Mouse (Mus musculus) kidney, postnatal 10 days (tissue): ENCODE data around the gene Ffar3.
"Not testable (repeated sequence)": the region's sequence is repeated elsewhere in the genome, so short reads cannot be mapped to it uniquely, and the experiment has no call there.

ENCODE experiments used
- DNase-seq: peaks from one replicate; pipeline ENCODE4 v3.0.0; 2021; ENCODE audit warnings: mixed read lengths

The Ffar3 gene

GRCm38 (mm10) chr7:30842092-30842491 lies 13.9 kb downstream of the Ffar3 start:
- no peak for DNase-seq

- no peak for DNase-seq
Measured at GRCm38 (mm10) chr7:30841379-30841778, 14.6 kb downstream of the Ffar3 start.

DNA sequence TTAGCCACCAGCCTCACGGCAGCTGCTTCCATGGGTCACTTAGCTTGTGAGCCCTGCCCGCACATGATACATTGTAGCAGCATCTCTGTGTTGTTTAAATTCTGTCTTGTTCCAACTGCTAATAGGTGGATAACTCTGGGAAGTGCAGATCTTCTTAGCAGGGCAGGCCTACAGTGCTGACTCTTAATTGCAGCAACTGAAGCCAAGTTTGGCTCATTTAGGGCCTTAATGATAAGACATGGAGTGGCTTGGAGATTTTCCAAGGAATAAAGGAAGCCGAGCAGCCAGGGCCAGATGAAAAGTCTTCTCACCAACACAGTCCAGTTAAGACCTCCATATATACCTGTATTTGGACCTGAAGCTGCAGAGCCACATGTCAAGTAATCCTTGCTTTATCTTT lies 15.7 kb downstream of the Ffar3 start:
- DNase-seq, result no peak

DNA sequence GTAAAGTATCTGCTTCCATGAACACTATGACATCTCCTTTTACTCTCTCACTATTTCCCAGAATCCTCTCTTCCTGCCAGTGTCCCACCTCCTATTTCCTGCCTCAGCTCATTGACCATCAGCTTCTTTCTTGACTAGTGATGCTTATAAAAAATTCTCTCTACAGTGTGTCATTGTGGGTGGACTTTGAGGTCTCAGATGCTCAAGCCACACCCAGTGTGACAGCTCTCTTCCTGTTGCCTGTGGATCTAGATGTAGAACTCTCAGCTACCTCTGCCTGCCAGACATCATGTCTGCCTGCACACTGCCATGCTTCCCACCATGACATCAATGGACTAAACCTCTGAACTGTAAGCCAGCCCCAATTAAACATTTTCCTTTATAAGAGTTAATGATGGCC lies 18.7 kb downstream of the Ffar3 start:
- DNase-seq, result no peak

GRCm38 (mm10) chr7:30832684-30833083 lies 23.3 kb downstream of the Ffar3 start:
- not testable (repeated sequence) for DNase-seq

DNA sequence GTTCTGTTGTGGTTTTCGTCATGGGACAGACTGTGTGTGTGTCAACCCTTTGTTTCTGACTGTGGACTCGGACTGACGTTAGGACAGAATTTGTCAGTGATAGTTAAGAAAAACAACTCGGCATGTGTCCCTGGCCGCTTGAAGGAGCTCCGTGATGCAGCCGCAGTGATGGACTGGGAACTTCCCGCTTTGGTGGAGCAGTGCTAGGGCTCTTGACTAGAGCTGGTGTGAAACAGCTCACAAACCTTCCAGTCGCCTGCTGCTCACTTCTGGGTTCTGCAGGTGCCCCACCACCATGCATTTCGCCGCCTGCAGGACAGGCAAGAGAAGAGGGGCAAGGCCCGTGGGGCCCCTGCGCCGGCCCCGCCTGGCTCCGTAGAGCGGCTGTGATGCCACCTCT lies 23.7 kb downstream of the Ffar3 start:
- no peak for DNase-seq

DNA sequence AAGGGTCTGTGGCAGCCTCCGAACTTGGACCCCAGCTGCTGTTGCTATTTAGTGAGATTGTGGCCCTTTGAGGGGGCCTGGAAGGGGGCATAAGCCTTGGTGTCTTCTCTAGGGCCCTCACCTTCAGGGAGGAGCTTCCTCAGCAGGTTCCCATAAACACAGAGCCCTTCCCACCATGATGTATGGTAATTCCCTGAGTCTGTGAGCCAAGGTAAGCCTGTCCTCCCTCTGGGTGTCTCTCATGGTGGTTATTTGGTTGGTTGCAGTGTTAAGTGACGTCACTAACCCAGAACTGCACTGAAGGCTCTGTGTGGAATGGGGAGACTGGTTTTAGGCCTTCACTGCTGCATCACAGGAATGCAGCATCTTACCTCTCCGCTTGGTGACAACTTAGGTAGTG lies 26.6 kb downstream of the Ffar3 start:
- DNase-seq, result no peak

GRCm38 (mm10) chr7:30828871-30829270 lies 27.1 kb downstream of the Ffar3 start:
- DNase-seq, result not testable (repeated sequence)

GRCm38 (mm10) chr7:30826660-30827059 lies 29.3 kb downstream of the Ffar3 start:
- DNase-seq, result no peak

DNA sequence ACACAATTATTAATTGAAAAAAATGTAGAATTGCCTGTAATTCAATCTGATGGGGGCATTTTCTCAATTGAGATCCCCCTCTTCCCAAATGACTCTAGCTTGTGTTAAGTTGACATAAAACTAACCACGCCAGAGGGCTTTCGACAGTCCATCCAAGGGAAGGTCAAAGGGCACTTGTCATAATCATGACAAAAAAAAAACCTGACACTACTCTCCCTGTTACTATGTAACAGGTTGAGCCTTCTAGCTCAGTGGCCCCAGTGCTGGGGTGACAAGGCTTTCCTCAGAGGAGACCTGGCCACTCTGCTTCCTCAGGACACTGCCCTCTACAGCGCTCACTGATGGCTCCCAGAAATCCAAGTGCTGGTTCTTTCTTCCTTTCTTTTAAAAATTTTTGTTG lies 31.7 kb downstream of the Ffar3 start:
- no peak for DNase-seq

- no peak for DNase-seq
Measured at GRCm38 (mm10) chr7:30823675-30824074, 32.3 kb downstream of the Ffar3 start, which contains the start of gene Ffar2. Gene Ffar2 (minus strand): TSS chr7:30823775.

DNA sequence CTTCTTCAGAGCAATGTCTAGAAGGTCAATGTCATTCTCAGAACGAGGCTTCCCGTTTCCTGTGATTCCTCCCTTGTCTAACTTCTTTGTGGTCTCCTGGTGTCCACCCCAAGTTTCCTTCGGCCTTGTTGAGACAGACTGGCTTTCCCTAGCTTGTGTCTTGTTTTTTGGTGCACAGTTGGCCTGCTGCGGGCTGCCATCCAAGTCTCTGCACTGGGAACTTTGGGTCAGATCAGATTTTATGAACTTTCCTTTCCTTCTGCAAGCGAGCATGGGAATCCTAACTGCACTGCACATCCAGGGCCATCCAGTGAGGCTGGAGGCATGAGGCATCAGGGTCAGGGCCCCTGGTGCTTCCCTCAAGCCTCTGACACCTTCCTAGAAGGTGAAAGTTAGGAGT lies 34.4 kb downstream of the Ffar3 start:
- peak; percentile 55 for DNase-seq

- DNase-seq, result no peak
Measured at GRCm38 (mm10) chr7:30820854-30821445, 35.0 kb downstream of the Ffar3 start.

DNA sequence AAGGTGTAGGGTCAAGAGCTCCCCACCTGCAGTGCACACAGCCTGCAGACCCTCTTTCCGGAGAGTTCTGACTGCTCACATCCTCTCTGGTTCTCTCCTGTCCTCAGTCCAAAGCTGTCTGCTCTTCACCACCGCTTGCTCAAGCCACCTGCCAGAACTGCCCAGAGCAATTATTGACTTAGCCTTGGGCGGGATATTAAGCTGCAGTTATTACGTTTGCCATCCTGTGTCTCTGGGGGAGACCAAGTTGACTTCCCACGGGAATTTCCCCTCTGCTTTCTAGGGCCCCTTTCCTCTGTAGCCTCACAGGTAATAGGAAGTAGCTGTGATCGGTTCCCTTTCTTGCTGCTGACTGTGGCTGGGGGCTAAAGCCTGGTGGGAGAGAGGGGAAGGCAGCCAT lies 35.8 kb downstream of the Ffar3 start:
- DNase-seq, result no peak

GRCm38 (mm10) chr7:30812291-30812807 lies 43.6 kb downstream of the Ffar3 start:
- DNase-seq, result no peak

GRCm38 (mm10) chr7:30811757-30812290 lies 44.2 kb downstream of the Ffar3 start:
- no peak for DNase-seq

DNA sequence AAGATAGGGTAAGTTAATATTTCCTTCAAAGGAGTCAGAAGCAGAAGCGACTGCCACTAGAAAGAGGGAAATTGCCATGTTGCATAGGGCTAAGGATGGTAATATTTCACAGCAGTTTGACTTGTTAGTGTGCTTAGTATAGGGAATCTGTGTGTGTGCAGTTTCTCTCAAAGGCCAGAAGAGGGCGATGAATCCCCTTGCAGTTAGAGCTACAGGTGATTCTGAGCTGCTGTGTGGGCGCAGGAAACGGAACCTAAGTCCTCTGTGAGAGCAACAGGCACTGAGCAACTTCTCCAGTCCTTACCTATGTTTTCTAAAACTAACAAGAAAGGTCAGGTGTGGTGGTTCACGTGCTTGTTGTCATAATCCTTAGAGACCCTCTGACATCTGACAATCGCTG lies 45.7 kb downstream of the Ffar3 start:
- DNase-seq, result no peak

GRCm38 (mm10) chr7:30805924-30806323 lies 50.1 kb downstream of the Ffar3 start:
- DNase-seq, result peak; percentile 49
